8 mouse cellular contexts compared by ENCODE assay signal in genomic region chr12:25099313-25099562, GRCm38 (mm10). TPM values are rescaled to one million over a fixed set of nuclear protein-coding genes. Genes with fewer than 3 reads are reported as not detected.
DNase-seq lines count a peak whose midpoint lies in the region; ATAC-seq and TF ChIP-seq lines count a peak whose summit lies in the region.

No protein-coding gene starts in this region.

- H3K4me2 ChIP-seq in liver, embryonic 16.5 days (ENCODE audit: low read depth, low read length), result peak overlapping the region; percentile 70
- peak overlapping the region; percentile 96 for H3K4me2 ChIP-seq in neural tube, embryonic 15.5 days

- no peaks in the 10 kb centered on the region for H3K9me3 ChIP-seq in liver, embryonic 16.5 days (replicated peaks; ENCODE audit: control insufficient read depth, low read length)
- no peaks in the 10 kb centered on the region for H3K9me3 ChIP-seq in neural tube, embryonic 15.5 days (replicated peaks)

- peak; percentile 43 to 58 for DNase-seq in layer of hippocampus, postnatal 10 days (ENCODE audit: low spot score in 2 of 2)
- DNase-seq in layer of hippocampus, adult 9-10 months (ENCODE audit: low spot score), result no peak
- peak; percentile 86 for DNase-seq in brain, embryonic 14.5 days (ENCODE audit: low read depth)
- DNase-seq in gastrocnemius, postnatal 14 days, result peak; percentile 49
- DNase-seq in kidney, adult 2 months, result peak; percentile 76
- no peak for DNase-seq in c-Kit-positive CD71-positive TER-119-positive erythroid progenitor cells, embryonic 14.5 days (ENCODE audit: low spot score)

- H3K27ac ChIP-seq in kidney, adult 2 months (ENCODE audit: insufficient read depth, low read depth, low read length), result peak overlapping the region; percentile 92
- peak overlapping the region; percentile 87 for H3K27ac ChIP-seq in liver, embryonic 16.5 days (ENCODE audit: low read length)
- H3K27ac ChIP-seq in neural tube, embryonic 15.5 days (replicated peaks), result peak overlapping the region; percentile 93

- no peak for TF ChIP-seq CTCF in brain, embryonic 14.5 days (IDR thresholded peaks at IDR 0.05; ENCODE audit: borderline replicate concordance, extremely low read depth, insufficient read depth, insufficient read length)
- TF ChIP-seq CTCF in kidney, adult 2 months (conservative IDR thresholded peaks at IDR 0.05; ENCODE audit: insufficient read depth, insufficient read length, low read depth, low read length), result no peak

- H3K9ac ChIP-seq in liver, embryonic 16.5 days (ENCODE audit: low read depth, low read length), result peak overlapping the region; percentile 16; the same call in 1 of the 2 replicates
- H3K9ac ChIP-seq in neural tube, embryonic 15.5 days (replicated peaks), result peak overlapping the region; percentile 57

- H3K27me3 ChIP-seq in kidney, adult 2 months (replicated peaks; ENCODE audit: control insufficient read depth, insufficient read depth, low read length), result no peaks in the 10 kb centered on the region
- peaks cover 76% of the 10 kb centered on the region for H3K27me3 ChIP-seq in liver, embryonic 16.5 days (ENCODE audit: control insufficient read depth, insufficient read depth, low read depth, low read length)
- H3K27me3 ChIP-seq in neural tube, embryonic 15.5 days (replicated peaks), result no peaks in the 10 kb centered on the region

- no peak for ATAC-seq in liver, embryonic 16.5 days (ENCODE audit: low read depth)
- ATAC-seq in neural tube, embryonic 15.5 days (ENCODE audit: low FRiP score), result peak; percentile 43; the same call in 1 of the 2 replicates

- no peak for TF ChIP-seq POLR2A in brain, embryonic 14.5 days (IDR thresholded peaks at IDR 0.05; ENCODE audit: borderline replicate concordance, extremely low read depth, insufficient read depth, insufficient read length, poor library complexity, severe bottlenecking)
- TF ChIP-seq POLR2A in kidney, adult 2 months (IDR thresholded peaks at IDR 0.05; ENCODE audit: low read depth, low read length), result no peak

- H3K4me3 ChIP-seq in kidney, adult 2 months (ENCODE audit: insufficient read depth, low read depth, low read length), result peak overlapping the region; percentile 53
- peak overlapping the region; percentile 55 for H3K4me3 ChIP-seq in liver, embryonic 16.5 days (ENCODE audit: low read depth, low read length)
- peak overlapping the region; percentile 60 for H3K4me3 ChIP-seq in neural tube, embryonic 15.5 days (replicated peaks)

- intact Hi-C loops in gastrocnemius, postnatal 14 days (cut with DNase I; ENCODE audit: low total_unique reads), result loop anchor here (10.0 kb wide), 1 partner anchor 976 kb away; no protein-coding TSS in a partner anchor

- peaks cover 2% of the 10 kb centered on the region; the same call in 1 of the 2 replicates for H3K4me1 ChIP-seq in kidney, adult 2 months (ENCODE audit: control insufficient read depth, insufficient read depth, low read length)
- peaks cover 2% of the 10 kb centered on the region for H3K4me1 ChIP-seq in liver, embryonic 16.5 days (ENCODE audit: control insufficient read depth, low read depth, low read length)
- peaks cover 59% of the 10 kb centered on the region for H3K4me1 ChIP-seq in neural tube, embryonic 15.5 days

- 1% methylated on average over 9 of the region's 9 CpGs for WGBS in kidney, adult 2 months
- whole genome bisulfite sequencing in liver, embryonic 16.5 days (ENCODE audit: insufficient replicate concordance), result 2% methylated on average over 9 of the region's 9 CpGs
- WGBS in neural tube, embryonic 15.5 days, result 0% methylated on average over 9 of the region's 9 CpGs

- H3K36me3 ChIP-seq in kidney, adult 2 months (ENCODE audit: control insufficient read depth, insufficient read depth, low read length), result no peaks in the 10 kb centered on the region
- no peaks in the 10 kb centered on the region for H3K36me3 ChIP-seq in liver, embryonic 16.5 days (ENCODE audit: control insufficient read depth, insufficient read depth)
- H3K36me3 ChIP-seq in neural tube, embryonic 15.5 days, result no peaks in the 10 kb centered on the region

RNA-seq across cellular contexts. Expression of gene Id2, which starts 2.3 kb away (rescaled TPM):
- 100 to 1,000 TPM; 104 to 111 TPM for total RNA-seq in layer of hippocampus, postnatal 10 days (2021)
- 130 and 168 TPM in 2 replicates for polyA plus RNA-seq in brain, embryonic 14.5 days (2012; rRNA removed)
- total RNA-seq in gastrocnemius, postnatal 14 days (2021), result 1 to 10 TPM; 6.5 to 8.0 TPM
- polyA plus RNA-seq in kidney, adult 2 months (2012; rRNA removed), result 476 and 599 TPM in 2 replicates
- polyA plus RNA-seq in liver, embryonic 16.5 days (2015; fragmentation: Nextera tagmentation; extraction: Ambion mirVana), result 127 and 140 TPM in 2 replicates
- polyA plus RNA-seq in neural tube, embryonic 15.5 days (2015; fragmentation: Nextera tagmentation; extraction: Ambion mirVana), result 252 and 258 TPM in 2 replicates

Comparison
In these comparisons a context has a peak if more than half of its experiments do, and no peak if none do; other contexts are left out.
1. DNase-seq: peak in layer of hippocampus, postnatal 10 days (2 of 2), brain, embryonic 14.5 days (single experiment), gastrocnemius, postnatal 14 days (single experiment) and kidney, adult 2 months (single experiment); none in layer of hippocampus, adult 9-10 months (single experiment) and c-Kit-positive CD71-positive TER-119-positive erythroid progenitor cells, embryonic 14.5 days (single experiment).
2. Peak in every context shown above with its lines, with median percentiles within 50 percentile points of each other: H3K27ac ChIP-seq and H3K4me3 ChIP-seq.